Mouse (Mus musculus) common myeloid progenitor, adult 5-6 weeks (primary cell): ENCODE measurements around the gene Prpf6. TPM values are rescaled to one million over a fixed set of nuclear protein-coding genes. Genes with fewer than 3 reads are reported as not detected.

ENCODE experiments used
- ATAC-seq: replicated peaks from 2 replicates; pipeline ENCODE4 v1.8.0; 2016; ENCODE audit warnings: low read depth, mild to moderate bottlenecking, moderate TSS enrichment, inconsistent platforms; ENCODE audit not compliant: poor library complexity, severe bottlenecking
- total RNA-seq: library from RNA; stranded (forward); fragments of 200-1000, 187-1606 nt; gene quantifications from 2 replicates; pipeline ENCODE4 v1.2.3, GENCODE M21; 2017

Prpf6 gene
- 79.0 and 94.9 TPM in 2 replicates for total RNA-seq

DNA sequence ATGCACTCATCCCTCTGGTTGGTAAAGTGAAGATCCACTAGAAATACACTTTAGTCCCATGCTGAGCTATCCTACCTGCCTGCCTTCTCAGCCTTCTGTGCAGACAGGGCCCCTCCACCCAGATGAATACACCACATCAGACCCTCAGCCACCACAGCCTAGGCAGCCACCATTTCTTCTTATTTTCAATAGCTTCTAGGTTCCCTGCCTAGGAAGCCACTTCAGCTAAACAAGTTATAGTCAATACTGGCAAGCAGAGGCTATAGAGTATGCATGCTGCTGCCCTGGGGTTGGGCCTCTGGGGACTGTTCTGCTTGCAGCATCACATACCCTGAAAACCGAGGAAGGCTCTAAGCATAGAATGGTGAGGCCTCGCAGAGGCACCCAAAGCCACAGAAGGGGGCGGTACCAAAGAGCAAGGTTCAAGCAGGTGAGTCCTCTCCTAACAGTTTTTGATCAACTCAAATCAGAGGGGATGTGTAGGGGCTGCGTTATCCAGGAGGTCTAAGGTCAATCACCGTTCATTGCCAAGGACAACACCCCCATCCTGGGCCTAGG lies at the start of gene Prpf6:
TSS of gene Prpf6 (plus strand) at position 341 of the 558 bp plus-strand sequence.
- ATAC-seq: peak; percentile 13; the same call in 1 of the 2 replicates

GRCm38 (mm10) chr2:181546142-181546541 lies 45.5 kb upstream of the Prpf6 start:
- peak; percentile 27; the same call in 1 of the 2 replicates for ATAC-seq

DNA sequence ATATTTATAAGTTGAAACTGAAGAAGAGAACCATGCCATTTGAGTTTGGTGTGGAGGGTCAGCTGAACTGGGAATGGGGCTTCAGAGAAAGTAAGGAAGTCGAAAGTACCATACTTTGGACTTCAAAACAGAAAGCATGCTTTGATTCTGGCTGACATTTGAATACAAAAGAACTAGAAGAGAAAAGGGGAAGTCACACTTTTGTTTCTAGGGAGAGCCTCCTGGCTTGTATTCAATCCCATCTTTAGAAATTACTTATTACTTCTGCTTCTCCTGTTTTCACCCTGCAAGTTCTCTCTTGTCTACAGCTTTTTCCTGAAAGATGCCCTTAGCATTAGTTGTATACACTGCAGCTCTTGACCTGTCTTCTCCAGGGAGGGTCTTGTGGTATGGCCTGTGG lies 43.4 kb upstream of the Prpf6 start:
- ATAC-seq: peak; percentile 61

DNA sequence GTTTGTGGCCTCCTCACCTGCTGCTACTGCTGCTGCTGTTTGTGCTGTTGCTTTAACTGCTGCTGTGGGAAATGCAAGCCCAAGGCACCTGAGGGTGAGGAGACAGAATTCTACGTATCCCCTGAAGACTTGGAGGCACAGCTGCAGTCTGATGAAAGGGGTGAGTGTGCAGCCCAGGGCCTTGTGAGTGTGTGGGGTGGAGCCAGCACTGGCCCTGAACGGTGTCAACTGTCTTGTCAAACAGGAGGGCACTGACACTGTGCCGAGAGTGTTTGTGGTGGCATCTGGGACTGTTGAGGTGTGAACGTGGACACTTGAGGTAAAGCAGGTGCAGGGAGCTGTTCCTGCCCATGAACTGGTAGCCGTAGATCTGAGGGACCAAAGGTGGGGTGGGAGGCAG lies 43.0 kb upstream of the Prpf6 start:
- peak; percentile 1; the same call in 1 of the 2 replicates for ATAC-seq

DNA sequence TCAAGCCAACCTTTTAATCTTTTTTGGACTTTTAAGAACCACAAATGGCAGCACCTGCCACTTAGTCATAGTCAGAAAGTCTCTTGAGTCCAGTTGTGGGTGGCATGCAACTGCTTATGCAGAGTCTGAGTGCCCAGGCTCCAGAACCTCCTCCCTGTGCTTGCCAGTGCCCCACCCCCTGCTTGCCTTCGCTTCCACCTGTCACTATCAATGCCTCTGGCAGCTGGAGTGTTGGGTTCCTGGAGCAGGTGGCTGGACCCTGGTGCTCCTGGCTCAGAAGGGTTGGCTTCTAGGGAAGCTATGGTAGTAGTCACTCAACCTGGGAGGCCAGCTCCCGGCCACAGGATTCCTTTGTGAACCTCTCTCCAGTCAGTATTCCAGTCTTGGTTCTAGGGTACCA lies 41.4 kb upstream of the Prpf6 start:
- no peak for ATAC-seq

GRCm38 (mm10) chr2:181553772-181554171 lies 37.9 kb upstream of the Prpf6 start:
- ATAC-seq: no peak

DNA sequence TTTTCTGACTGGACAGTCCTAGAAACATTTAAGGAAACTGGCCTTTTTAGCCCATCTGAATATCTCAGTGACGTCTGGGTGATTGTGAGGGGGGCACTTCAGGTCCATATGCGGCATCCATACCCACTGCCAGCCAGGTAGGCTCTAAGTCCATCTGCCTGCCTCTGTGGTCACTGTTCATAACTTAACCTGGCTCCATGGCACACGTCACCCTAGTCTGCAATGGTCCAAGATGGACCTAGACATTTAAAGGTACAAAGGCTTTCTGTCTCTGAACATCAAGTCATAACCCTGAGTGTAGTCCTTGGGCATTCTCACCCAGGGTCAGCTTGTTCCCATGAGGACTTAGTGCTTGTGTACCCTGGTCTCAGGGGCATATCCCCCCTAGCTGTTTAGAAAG lies 24.3 kb upstream of the Prpf6 start:
- no peak for ATAC-seq

DNA sequence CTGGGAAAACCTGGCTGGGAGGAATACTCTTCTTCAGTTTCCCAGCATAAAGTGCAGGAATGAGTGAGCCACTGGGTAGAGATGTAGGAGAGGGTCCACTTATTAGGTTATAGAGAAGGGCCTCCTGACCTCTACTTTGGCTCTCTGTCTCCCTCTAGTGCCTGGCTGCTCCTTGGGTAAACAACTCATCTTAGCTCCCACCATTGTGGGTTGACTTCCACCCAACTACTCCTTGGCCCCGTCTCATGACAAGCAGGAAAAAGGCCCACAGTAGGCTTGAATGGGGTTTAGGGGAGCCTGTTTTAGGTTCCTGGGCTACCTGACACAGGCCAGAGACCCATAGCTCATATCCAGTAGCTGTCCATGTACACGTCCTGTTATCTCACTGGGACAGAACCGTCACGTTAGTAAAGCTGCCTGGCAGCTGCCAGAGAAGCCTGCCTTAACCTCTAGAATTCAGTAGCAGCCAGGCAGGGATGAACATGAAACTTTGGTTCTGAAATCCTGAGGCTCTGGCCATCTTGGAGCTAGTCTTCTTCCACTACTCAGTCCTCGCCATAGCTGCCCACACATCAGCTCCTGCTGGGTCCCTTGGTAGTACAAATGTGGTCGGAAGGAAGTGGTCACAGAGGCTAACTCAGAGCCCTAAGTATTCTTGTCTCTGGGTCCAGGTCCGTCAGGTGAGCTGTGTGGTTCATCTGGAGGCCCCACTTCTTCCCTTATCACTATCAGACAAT lies 23.2 kb upstream of the Prpf6 start:
- peak; percentile 91 for ATAC-seq

- no peak for ATAC-seq
Measured at GRCm38 (mm10) chr2:181569856-181570255, 21.8 kb upstream of the Prpf6 start.

DNA sequence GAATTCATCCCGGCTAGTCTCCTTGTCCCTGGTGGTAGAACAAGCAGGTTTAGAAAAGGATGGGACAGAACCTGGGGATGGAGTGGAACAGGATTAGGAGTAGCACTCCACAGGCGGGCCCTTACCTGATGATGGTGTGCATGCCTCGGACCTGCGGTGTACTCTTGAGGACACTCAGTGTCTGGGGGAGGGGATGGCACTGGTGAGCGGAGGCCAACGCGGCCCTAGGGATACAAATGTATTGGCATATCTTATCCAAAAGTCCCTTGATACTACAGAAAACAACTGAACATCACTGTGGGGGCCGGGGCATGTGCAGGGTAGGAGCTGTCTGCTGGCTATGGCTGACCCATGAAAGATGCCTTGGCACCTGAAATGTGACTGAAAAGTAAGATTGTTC lies 21.3 kb upstream of the Prpf6 start:
- ATAC-seq: no peak

GRCm38 (mm10) chr2:181570921-181571595 lies 20.6 kb upstream of the Prpf6 start:
- ATAC-seq: no peak

DNA sequence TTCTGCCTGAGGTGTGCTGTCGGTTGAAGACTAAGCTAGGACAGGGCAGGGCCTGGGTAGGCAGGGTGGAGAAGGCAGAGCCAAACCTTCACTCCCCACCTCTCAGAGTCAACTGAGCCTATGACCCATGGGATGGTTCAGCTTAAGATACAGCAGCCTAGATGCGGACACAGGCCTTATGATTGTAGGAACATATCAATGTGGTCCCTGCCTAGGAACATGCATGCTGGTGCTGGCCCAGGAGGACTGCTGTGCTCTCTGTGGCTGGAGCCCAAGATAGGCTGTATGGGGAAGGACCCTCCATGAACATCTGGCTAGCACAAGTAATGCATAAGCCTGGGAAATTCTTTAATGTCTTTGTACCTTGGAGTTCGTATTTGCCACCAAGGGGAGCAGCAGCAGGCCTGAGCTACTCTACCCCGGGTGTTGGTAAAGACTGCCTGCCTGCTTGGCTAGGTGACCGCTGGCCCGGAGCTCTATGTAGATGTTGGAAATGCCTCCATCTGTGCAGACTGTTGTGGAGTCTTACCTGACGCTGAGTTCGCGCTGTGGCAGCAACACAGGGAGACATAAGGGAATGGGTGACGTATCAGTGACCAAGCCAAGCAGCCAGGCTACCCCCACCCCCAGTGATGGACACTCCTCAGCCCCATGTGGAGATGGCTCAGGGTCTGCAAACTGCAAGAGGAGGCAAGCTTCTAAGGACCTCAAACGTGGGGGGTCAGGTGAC lies 19.6 kb upstream of the Prpf6 start:
- ATAC-seq: no peak

- ATAC-seq: no peak
Measured at GRCm38 (mm10) chr2:181572921-181573920, 18.4 kb upstream of the Prpf6 start.

DNA sequence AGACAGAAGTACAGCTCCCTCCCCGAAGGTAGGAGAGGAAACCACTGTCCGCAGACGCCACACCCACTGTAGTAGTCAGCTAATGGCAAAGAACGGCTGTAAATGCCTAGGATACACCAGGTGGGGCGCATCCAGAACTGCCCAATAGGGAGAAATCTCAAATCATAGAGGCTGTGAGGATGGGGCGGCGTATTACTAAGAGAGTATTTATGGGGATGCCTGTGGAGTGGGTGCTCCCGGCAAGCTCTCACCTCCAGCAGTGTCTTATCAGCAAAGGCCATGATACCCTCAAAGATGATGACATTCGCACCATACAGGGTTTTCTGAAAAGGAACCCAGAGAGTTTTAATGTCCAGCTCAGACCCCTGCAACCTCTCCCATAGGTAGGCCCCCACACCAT lies 17.7 kb upstream of the Prpf6 start:
- no peak for ATAC-seq

DNA sequence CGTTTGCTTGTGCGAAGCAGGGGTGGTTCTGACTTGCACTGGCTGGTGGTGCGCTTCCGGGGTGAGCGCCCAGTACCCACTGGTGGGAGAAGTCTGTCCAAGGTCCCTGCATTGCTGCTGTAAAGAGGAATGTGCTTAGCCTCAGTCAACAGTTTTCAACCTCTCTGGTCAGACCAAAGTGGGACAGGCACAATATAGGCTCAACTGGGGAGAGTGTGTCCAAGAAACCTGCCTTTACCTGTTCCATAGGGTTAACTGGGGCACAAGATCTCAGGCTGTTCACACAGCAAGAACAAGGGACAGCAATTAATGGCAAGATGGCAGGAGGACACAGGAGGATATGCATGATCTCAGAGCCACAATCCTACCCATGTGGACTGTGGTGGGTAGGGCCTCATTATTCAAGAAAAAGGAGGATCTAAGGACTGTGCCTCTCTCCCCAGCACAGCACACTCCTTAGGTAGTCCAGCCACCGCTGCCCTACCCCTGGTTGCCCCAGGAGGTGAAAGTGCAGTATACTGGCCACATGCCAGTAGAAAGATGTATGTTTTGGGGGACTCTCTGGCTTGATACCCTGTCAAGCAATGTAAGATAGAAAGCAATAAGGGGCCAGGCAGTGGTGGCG lies 16.6 kb upstream of the Prpf6 start:
- no peak for ATAC-seq

DNA sequence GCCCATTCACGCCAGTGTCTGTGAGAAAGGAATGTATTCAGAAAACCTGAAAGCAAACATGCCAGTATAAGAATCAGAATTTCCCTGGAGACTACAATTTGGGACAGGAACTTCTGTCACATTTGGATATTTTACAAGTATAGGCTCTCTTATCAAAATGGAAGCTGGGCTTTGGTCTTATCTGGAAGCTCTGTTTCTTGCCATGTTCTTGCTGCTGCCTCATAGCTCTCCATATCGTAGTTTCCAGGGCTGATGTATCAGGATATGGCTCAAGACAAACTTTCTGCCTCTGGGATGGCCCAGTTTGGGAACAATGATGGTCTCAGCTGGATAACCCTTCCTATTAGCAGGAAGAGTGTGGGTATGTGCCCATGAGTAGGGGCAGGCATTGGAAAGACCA lies 15.1 kb upstream of the Prpf6 start:
- ATAC-seq: no peak

DNA sequence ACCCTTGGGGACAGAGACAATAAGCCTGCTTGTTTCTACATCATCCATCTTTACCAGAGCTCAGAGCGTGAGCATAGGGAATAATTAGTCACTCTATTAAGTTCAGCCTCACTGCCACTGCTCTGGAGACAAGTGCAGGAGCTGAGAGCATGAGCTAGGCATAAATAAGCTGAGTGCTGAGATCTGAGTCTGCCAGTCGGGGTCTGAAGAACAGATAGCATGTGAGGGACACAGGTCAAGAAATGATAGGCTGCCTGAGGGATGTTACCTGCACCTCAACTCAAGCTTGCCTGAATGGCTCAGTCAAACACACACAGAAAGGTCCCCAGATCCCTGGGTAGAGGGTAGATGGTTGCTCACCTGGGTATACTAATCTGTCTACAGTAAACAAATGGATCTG lies 14.5 kb upstream of the Prpf6 start:
- no peak for ATAC-seq

DNA sequence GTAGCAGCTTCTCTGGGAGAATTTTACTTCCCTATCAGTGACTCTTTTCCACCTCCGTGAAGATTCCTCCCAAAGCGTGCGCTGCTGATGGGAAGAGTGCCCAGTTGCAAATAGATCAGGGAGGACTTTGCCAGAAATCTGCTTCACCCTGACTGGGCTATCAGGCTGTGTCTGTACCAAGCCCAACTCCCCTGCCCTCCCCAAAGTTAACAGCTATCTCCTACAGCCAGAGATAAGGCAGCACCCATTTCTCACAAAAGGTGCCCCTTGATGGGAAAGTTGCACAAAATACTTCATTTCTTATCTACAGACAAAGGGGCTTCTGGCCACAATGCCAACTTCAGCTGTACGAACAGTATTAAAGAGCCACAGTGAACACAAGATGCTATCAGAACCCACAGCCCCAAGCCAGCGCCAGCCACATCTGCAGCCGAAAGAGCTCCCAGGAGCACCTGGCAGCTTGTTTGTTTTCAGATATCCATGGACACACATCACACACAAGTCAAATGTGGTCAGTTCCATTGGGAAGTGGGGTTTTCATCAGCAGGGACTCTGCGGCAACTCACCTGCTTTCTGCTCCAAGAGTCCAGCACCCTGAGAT lies 13.6 kb upstream of the Prpf6 start:
- peak; percentile 12; the same call in 1 of the 2 replicates for ATAC-seq
